Mouse (Mus musculus): Measurements from ENCODE around the gene Pde10a. TPM values are rescaled to one million over a fixed set of nuclear protein-coding genes. Genes with fewer than 3 reads are reported as not detected.

Pde10a gene
- total RNA-seq, 1 experiment, result 2.6 TPM

DNA sequence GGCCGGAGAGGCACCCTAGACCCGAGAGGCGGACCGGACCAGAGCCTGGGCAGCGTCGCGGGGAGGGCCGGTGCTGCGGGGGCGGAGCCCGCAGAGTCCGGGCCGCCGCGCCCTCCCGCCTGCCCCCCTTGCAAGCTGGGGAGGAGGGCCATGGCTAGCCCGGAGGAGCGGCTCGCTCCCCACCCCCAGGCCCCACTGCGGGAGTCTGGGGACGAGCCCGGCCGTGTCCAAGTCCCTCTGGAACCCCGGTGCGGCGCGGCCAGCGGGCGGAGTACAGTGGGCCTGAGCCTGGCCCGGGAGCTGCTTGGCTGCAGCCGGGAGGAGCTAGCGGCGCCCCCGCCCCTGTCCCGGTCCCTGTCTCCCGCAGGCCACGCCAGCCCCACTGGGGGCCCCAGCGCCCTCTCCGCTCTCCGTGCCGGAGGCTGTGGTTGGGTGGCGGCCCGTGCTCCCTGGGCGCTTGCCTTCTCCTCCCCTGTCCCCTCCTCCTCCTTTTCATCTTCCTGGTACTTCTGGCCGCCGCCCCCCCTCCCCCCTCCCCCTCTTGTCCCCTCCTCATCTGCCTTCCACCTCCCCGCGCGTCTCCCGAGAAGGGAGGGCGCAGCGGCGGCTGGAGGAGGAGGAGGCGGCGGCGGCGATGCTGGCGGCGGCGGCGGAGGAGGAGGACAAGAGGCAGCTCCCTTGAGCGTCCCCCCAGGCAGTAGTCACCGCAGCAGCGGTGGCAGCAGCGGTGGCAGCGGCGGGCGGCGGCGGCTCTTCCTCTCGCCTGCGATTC is 276.1 kb downstream of the Pde10a start:
- H3K27ac ChIP-seq (ENCODE audit: insufficient read depth, low read depth, low read length, poor library complexity, severe bottlenecking), result no peak overlapping the region
- peak overlapping the region; percentile 45 for H3K9ac ChIP-seq (ENCODE audit: insufficient read depth, low read depth, low read length, poor library complexity, severe bottlenecking)
- no peaks in the 10 kb centered on the region for H3K9me3 ChIP-seq (ENCODE audit: control insufficient read depth, insufficient read depth, low read depth, low read length)
- in situ Hi-C loops (cut with MboI; ENCODE audit: low sequenced_read_pairs in 2 of 2, unreplicated experiment in 2 of 2), result no loop called here
- peak; percentile 34 for DNase-seq (ENCODE audit: low read depth, low spot score)
- H3K4me1 ChIP-seq (ENCODE audit: control insufficient read depth in 2 of 2, insufficient read depth in 2 of 2, low read length in 2 of 2, poor library complexity in 1 of 2), result peaks cover 0 to 3% of the 10 kb centered on the region in 2 experiments; a peak in 1 of 4 replicates
- peak overlapping the region; percentile 63 to 71 for H3K4me3 ChIP-seq (ENCODE audit: insufficient read depth in 1 of 2, low read depth in 1 of 2, low read length in 2 of 2, poor library complexity in 1 of 2, severe bottlenecking in 1 of 2)
- TF ChIP-seq ZC3H11A (IDR thresholded peaks at IDR 0.05; ENCODE audit: borderline replicate concordance, low read depth, low read length), result no peak
- TF ChIP-seq CHD2 (IDR thresholded peaks at IDR 0.05; ENCODE audit: low read depth, low read length), result no peak
- no peak for TF ChIP-seq HCFC1 (IDR thresholded peaks at IDR 0.05; ENCODE audit: borderline replicate concordance, insufficient read depth, low read length)
- TF ChIP-seq MAFK (IDR thresholded peaks at IDR 0.05; ENCODE audit: insufficient read depth, low read depth, low read length), result no peak
- TF ChIP-seq ZNF384 (IDR thresholded peaks at IDR 0.05; ENCODE audit: low read depth, low read length), result no peak
- no peaks in the 10 kb centered on the region for H3K36me3 ChIP-seq (ENCODE audit: control insufficient read depth, insufficient read depth, low read length, poor library complexity, severe bottlenecking)

DNA sequence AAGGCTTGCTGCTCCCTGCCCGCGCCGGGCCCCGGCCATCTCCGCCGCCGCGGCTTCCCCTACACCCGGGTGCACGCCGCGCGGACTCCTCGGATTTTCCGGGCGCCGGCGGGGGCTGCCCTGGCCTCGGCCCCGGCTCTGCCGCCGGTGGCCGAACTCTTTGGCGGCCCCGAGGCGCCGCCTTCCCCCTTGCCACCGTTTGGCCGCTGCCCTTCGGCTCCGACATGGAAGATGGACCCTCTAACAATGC is 276.6 kb downstream of the Pde10a start:
- peak overlapping the region; percentile 45; the same call in 1 of the 2 replicates for H3K9ac ChIP-seq (ENCODE audit: insufficient read depth, low read depth, low read length, poor library complexity, severe bottlenecking)
- H3K4me3 ChIP-seq (ENCODE audit: insufficient read depth in 1 of 2, low read depth in 1 of 2, low read length in 2 of 2, poor library complexity in 1 of 2, severe bottlenecking in 1 of 2), result peak overlapping the region; percentile 63 to 71
- TF ChIP-seq ZNF384 (IDR thresholded peaks at IDR 0.05; ENCODE audit: low read depth, low read length) (no peak), CHD2 (IDR thresholded peaks at IDR 0.05; ENCODE audit: low read depth, low read length) (no peak), ZC3H11A (IDR thresholded peaks at IDR 0.05; ENCODE audit: borderline replicate concordance, low read depth, low read length) (no peak), MAFK (IDR thresholded peaks at IDR 0.05; ENCODE audit: insufficient read depth, low read depth, low read length) (no peak), HCFC1 (IDR thresholded peaks at IDR 0.05; ENCODE audit: borderline replicate concordance, insufficient read depth, low read length) (no peak)
- no peak overlapping the region for H3K27ac ChIP-seq (ENCODE audit: insufficient read depth, low read depth, low read length, poor library complexity, severe bottlenecking)
- H3K9me3 ChIP-seq (ENCODE audit: control insufficient read depth, insufficient read depth, low read depth, low read length), result no peaks in the 10 kb centered on the region
- no peaks in the 10 kb centered on the region for H3K36me3 ChIP-seq (ENCODE audit: control insufficient read depth, insufficient read depth, low read length, poor library complexity, severe bottlenecking)
- in situ Hi-C loops (cut with MboI; ENCODE audit: low sequenced_read_pairs in 2 of 2, unreplicated experiment in 2 of 2), result no loop called here
- H3K4me1 ChIP-seq (ENCODE audit: control insufficient read depth in 2 of 2, insufficient read depth in 2 of 2, low read length in 2 of 2, poor library complexity in 1 of 2), result peaks cover 0 to 3% of the 10 kb centered on the region in 2 experiments; a peak in 1 of 4 replicates
- no peak for DNase-seq (ENCODE audit: low read depth, low spot score)

DNA sequence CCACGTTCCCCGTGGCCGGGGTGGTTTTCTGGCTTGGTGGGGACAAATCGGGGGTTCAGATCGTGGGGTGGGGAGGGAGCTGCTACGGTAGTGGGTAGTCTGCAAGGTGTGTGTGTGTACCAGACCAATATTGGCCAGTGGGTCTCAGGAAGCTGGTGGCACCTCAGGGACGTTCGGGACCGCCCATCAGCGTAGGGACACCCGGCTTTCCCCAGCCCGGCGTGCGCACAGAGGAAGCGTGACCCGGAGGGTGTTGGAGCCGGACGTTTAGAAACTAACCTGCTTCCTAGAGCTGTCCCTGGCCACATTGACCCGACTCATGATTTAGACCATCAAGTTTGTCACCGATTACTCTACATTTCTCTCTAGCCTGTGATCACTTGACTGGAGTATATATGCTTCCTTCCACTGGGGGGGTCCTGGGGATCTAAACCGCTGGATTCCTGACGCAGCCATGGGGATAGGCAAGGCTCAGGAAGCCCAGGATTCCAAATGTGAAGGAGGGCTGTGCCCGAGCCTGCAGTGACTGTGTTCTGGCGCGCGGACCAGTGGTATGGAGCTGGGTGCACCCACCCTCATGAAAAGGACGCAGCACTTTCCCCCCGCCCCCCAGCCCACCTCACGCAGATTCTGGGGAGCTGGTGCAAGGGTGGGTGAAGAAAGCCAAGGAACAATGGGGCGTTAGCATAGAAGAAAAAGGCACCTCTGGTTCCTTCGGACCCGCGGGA is 277.2 kb downstream of the Pde10a start:
- Histone ChIP-seq H3K27ac (ENCODE audit: insufficient read depth, low read depth, low read length, poor library complexity, severe bottlenecking) (no peak overlapping the region), H3K4me3 (ENCODE audit: insufficient read depth in 1 of 2, low read depth in 1 of 2, low read length in 2 of 2, poor library complexity in 1 of 2, severe bottlenecking in 1 of 2) (peak overlapping the region; percentile 63 to 71), H3K9me3 (ENCODE audit: control insufficient read depth, insufficient read depth, low read depth, low read length) (no peaks in the 10 kb centered on the region), H3K4me1 (ENCODE audit: control insufficient read depth in 2 of 2, insufficient read depth in 2 of 2, low read length in 2 of 2, poor library complexity in 1 of 2) (peaks cover 0 to 5% of the 10 kb centered on the region in 2 experiments; a peak in 1 of 4 replicates), H3K36me3 (ENCODE audit: control insufficient read depth, insufficient read depth, low read length, poor library complexity, severe bottlenecking) (no peaks in the 10 kb centered on the region), H3K9ac (ENCODE audit: insufficient read depth, low read depth, low read length, poor library complexity, severe bottlenecking) (0 out of 2 replicates have a peak overlapping the region, but pooled peaks have one; percentile 45)
- in situ Hi-C loops (cut with MboI; ENCODE audit: low sequenced_read_pairs in 2 of 2, unreplicated experiment in 2 of 2), result no loop called here
- no peak for DNase-seq (ENCODE audit: low read depth, low spot score)
- TF ChIP-seq CHD2 (IDR thresholded peaks at IDR 0.05; ENCODE audit: low read depth, low read length) (no peak), ZNF384 (IDR thresholded peaks at IDR 0.05; ENCODE audit: low read depth, low read length) (no peak), ZC3H11A (IDR thresholded peaks at IDR 0.05; ENCODE audit: borderline replicate concordance, low read depth, low read length) (no peak), HCFC1 (IDR thresholded peaks at IDR 0.05; ENCODE audit: borderline replicate concordance, insufficient read depth, low read length) (no peak), MAFK (IDR thresholded peaks at IDR 0.05; ENCODE audit: insufficient read depth, low read depth, low read length) (no peak)

DNA sequence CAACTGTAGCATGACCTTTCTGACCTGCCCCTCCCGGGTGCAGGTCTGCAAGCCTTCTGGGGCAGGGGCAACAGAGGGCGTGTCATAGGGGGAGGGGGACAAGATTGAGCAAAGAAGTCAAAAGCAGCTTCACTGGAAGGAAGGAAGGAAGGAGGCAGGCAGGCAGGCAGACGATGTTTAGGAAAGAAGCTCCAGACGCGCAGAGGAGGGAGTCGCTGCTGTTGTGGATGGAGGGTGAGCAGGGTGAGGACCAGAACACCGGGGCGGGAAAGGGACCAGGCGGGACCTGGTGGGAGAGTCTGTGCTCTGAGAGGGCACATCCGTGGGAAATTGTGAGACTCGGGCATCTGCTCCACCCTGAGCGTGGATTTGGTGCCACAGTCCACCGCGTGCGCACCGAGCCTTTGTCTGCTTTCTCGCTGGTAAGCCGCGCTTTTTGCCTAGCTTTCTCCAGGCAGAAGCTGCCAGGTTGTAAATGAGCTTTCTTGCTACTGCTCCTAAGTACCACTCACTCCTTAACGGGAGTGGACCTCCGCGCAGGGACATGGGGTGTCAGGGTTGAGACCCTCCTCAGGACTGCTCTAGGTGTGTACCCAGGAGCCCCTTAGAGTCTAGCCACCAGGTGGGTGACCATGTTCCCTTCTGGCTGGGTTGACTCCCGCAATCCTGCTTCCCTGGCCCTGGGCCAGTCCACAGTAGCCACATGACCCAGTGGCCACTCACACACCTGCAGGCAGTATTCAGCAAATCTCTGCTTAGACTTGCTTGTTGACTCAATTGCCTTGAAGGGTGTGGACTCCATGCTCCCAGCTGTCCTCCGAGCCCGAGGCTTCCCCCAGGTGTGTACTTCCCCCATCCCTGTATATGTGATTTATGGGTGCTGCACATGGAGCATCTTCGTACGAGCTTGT is 278.0 kb downstream of the Pde10a start:
- no peaks in the 10 kb centered on the region for H3K9me3 ChIP-seq (ENCODE audit: control insufficient read depth, insufficient read depth, low read depth, low read length)
- H3K9ac ChIP-seq (ENCODE audit: insufficient read depth, low read depth, low read length, poor library complexity, severe bottlenecking), result no peak overlapping the region
- H3K27ac ChIP-seq (ENCODE audit: insufficient read depth, low read depth, low read length, poor library complexity, severe bottlenecking), result no peak overlapping the region
- no peak for DNase-seq (ENCODE audit: low read depth, low spot score)
- peak overlapping the region; percentile 63 to 71; a peak in 3 of 4 replicates for H3K4me3 ChIP-seq (ENCODE audit: insufficient read depth in 1 of 2, low read depth in 1 of 2, low read length in 2 of 2, poor library complexity in 1 of 2, severe bottlenecking in 1 of 2)
- peaks cover 0 to 5% of the 10 kb centered on the region in 2 experiments; a peak in 1 of 4 replicates for H3K4me1 ChIP-seq (ENCODE audit: control insufficient read depth in 2 of 2, insufficient read depth in 2 of 2, low read length in 2 of 2, poor library complexity in 1 of 2)
- TF ChIP-seq MAFK (IDR thresholded peaks at IDR 0.05; ENCODE audit: insufficient read depth, low read depth, low read length) (no peak), ZC3H11A (IDR thresholded peaks at IDR 0.05; ENCODE audit: borderline replicate concordance, low read depth, low read length) (no peak)
- in situ Hi-C loops (cut with MboI; ENCODE audit: low sequenced_read_pairs in 2 of 2, unreplicated experiment in 2 of 2), result no loop called here
- H3K36me3 ChIP-seq (ENCODE audit: control insufficient read depth, insufficient read depth, low read length, poor library complexity, severe bottlenecking), result no peaks in the 10 kb centered on the region

Data from ES-E14 (cell line).